Mouse (Mus musculus) liver, embryonic 11.5 days (tissue): Measurements from ENCODE around the gene Gm21833. TPM values are rescaled to one million over a fixed set of nuclear protein-coding genes. Genes with fewer than 3 reads are reported as not detected.
"Not testable (repeated sequence)": the region's sequence is repeated elsewhere in the genome, so short reads cannot be mapped to it uniquely, and the experiment has no call there.

ENCODE experiments used
- ATAC-seq: fragments of 200-750 bp; cut with Nextera tagmentation; replicated peaks from 2 replicates; pipeline ENCODE4 v1.8.0; 2017; ENCODE audit warnings: moderate number of reproducible peaks, mild to moderate bottlenecking, moderate TSS enrichment, moderate library complexity; ENCODE audit not compliant: low FRiP score
- DNase-seq: peaks from one replicate; pipeline ENCODE4 v3.0.0-alpha.2; 2017; ENCODE audit warnings: low spot score
- H3K27ac ChIP-seq: fragments of 300-500 bp; sonication (generic); 2 replicates; pipeline ENCODE4 v1.5.1; 2014; ENCODE audit warnings: mild to moderate bottlenecking, low read depth, low read length, control low read depth
- H3K27me3 ChIP-seq: fragments of 300-500 bp; sonication (generic); replicated peaks from 2 replicates; pipeline ENCODE4 v1.6.1; 2014; ENCODE audit warnings: low read length, mixed read lengths; ENCODE audit not compliant: control insufficient read depth, insufficient read depth
- H3K36me3 ChIP-seq: fragments of 300-500 bp; sonication (generic); 2 replicates; pipeline ENCODE4 v1.6.1; 2014; ENCODE audit warnings: mild to moderate bottlenecking, low read length, moderate library complexity, mixed read lengths; ENCODE audit not compliant: control insufficient read depth, insufficient read depth
- H3K4me1 ChIP-seq: fragments of 300-500 bp; sonication (generic); replicated peaks from 2 replicates; pipeline ENCODE4 v1.6.1; 2014; ENCODE audit warnings: low read length, mixed read lengths; ENCODE audit not compliant: control insufficient read depth, insufficient read depth
- H3K4me2 ChIP-seq: fragments of 300-500 bp; sonication (generic); 2 replicates; pipeline ENCODE4 v1.6.1; 2014; ENCODE audit warnings: mild to moderate bottlenecking, control low read depth, moderate library complexity
- H3K4me3 ChIP-seq: fragments of 300-500 bp; sonication (generic); 2 replicates; pipeline ENCODE4 v1.5.1; 2014; ENCODE audit warnings: low read depth, low read length, control low read depth
- H3K9ac ChIP-seq: fragments of 300-500 bp; sonication (generic); 2 replicates; pipeline ENCODE4 v1.6.1; 2014; ENCODE audit warnings: low read depth, low read length, control low read depth
- H3K9me3 ChIP-seq: fragments of 300-500 bp; sonication (generic); 2 replicates; pipeline ENCODE4 v1.6.1; 2016; ENCODE audit warnings: low read length, inconsistent platforms, mixed read lengths; ENCODE audit not compliant: control insufficient read depth
- WGBS: fragments of 180-500 bp; shearing (Covaris S2); extraction: QIAGEN DNeasy Blood & Tissue Kit; methylation state at CpG from one replicate; pipeline ENCODE4 v1.1.7; 2014; 5-methylcytosine and 5-hydroxymethylcytosine counted together
- polyA plus RNA-seq: library from polyadenylated mRNA; unstranded; fragments of >200 nt; fragmentation: Nextera tagmentation; extraction: Ambion mirVana; gene quantifications from 2 replicates; pipeline ENCODE4 v1.2.1, GENCODE M21; 2014

The Gm21833 gene
- not detected in 2 replicates for polyA plus RNA-seq

GRCm38 (mm10) chr16:82828082-82828481 is at the start of gene Gm21833:
Gm21833 (plus strand) TSS chr16:82828382.
- H3K4me3 ChIP-seq, H3K9me3 ChIP-seq, H3K4me2 ChIP-seq, H3K36me3 ChIP-seq, H3K27me3 ChIP-seq, H3K4me1 ChIP-seq, DNase-seq, H3K27ac ChIP-seq, ATAC-seq, H3K9ac ChIP-seq: not testable (repeated sequence)
- WGBS: 69% methylated on average over 2 of the region's 2 CpGs

GRCm38 (mm10) chr16:82789521-82789920 is 38.7 kb upstream of the Gm21833 start:
- Histone ChIP-seq H3K4me3 (no peak overlapping the region), H3K9ac (no peak overlapping the region), H3K27ac (no peak overlapping the region), H3K4me2 (no peak overlapping the region), H3K36me3 (no peaks in the 10 kb centered on the region), H3K27me3 (no peaks in the 10 kb centered on the region), H3K9me3 (no peaks in the 10 kb centered on the region), H3K4me1 (no peaks in the 10 kb centered on the region)
- DNase-seq (no peak), ATAC-seq (no peak)

DNA sequence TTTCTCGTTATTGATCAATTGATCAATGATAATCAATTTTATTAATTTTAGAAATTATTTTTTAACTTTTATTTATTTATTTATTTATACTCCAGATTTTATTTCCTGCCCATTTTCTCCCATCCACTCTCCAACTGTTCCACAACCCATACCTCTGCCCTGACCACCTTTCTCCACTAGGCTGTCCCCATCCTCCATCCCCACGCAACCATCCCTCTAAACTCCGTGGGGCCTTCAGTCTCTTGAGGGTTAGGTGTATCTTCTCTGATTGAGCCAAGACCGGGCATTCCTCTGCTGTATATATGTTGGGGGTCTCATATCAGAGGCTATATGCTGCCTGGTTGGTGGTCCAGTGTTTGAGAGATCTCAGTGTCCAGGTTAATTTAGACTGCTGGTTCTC is 31.7 kb upstream of the Gm21833 start:
- Histone ChIP-seq H3K4me2 (no peak overlapping the region), H3K27ac (no peak overlapping the region), H3K27me3 (no peaks in the 10 kb centered on the region), H3K36me3 (no peaks in the 10 kb centered on the region), H3K4me3 (no peak overlapping the region), H3K4me1 (no peaks in the 10 kb centered on the region), H3K9ac (no peak overlapping the region), H3K9me3 (no peaks in the 10 kb centered on the region)
- ATAC-seq (no peak), DNase-seq (no peak)
- WGBS: 80% methylated on average over 4 of the region's 4 CpGs

DNA sequence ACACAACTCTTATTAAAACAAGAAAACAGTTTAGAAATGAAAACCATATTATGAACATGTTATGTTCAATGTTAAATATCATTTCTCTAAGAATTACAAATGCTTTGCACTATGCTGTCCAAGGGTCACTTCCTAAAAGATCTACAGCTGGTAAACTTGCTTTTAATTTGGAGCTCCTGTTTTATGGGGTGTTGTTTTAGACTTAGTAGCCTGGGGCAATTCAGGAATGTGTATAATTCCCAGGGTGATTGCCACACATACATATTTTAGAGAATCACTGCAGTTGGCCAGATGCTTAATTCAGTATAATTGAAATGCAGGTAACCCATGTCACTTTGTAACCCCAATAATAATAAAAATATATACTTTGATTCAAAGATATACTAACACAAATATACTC is 12.9 kb upstream of the Gm21833 start:
- ATAC-seq (no peak), DNase-seq (no peak)
- Histone ChIP-seq H3K4me2 (no peak overlapping the region), H3K9ac (no peak overlapping the region), H3K27ac (no peak overlapping the region), H3K9me3 (no peaks in the 10 kb centered on the region; the same call in 1 of the 2 replicates), H3K27me3 (no peaks in the 10 kb centered on the region), H3K4me1 (no peaks in the 10 kb centered on the region), H3K36me3 (no peaks in the 10 kb centered on the region), H3K4me3 (no peak overlapping the region)

DNA sequence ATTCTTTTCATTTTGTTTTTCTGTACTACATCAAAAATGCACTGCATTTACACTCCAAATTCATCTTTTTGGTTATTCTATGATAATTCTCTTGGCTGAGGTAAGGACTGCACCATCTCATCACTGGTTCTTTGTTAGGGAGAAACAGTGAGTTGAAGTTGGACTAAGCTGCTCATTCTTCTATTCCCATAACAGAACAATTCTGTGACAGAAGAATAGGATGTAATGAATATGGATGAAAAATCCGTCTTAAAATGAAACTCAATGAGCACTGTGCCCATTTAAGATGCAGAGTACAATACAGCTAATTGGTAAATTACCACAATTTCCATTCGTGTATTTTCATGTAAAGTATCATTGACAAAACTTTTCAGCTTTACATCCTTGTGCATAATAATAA is 11.6 kb upstream of the Gm21833 start:
- no peak for ATAC-seq
- 58% methylated on average over 2 of the region's 2 CpGs for WGBS
- Histone ChIP-seq H3K27ac (no peak overlapping the region), H3K4me2 (no peak overlapping the region), H3K36me3 (no peaks in the 10 kb centered on the region), H3K9me3 (no peaks in the 10 kb centered on the region; the same call in 1 of the 2 replicates), H3K4me3 (no peak overlapping the region), H3K27me3 (no peaks in the 10 kb centered on the region), H3K9ac (no peak overlapping the region), H3K4me1 (no peaks in the 10 kb centered on the region)
- no peak for DNase-seq

DNA sequence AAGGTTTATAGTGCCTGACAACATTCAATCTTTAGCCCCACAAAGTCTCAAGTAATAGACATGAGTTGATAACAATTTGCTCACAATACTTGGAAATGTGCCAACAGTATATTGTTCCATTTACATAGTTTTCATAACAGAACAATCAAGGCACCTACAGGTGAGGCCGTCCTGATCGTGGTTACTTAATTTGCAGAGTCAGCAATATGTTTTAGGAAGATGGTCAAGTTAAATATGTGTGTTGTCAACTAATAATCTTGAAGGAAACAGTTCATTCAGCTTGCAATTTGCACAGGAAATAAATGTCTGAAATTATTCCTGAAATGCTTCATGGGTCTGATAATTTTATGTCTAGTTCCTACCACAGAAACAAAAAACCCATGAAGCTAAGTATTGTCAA is 27.6 kb downstream of the Gm21833 start:
- Histone ChIP-seq H3K36me3 (no peaks in the 10 kb centered on the region), H3K27me3 (no peaks in the 10 kb centered on the region), H3K27ac (no peak overlapping the region), H3K9me3 (no peaks in the 10 kb centered on the region), H3K4me2 (no peak overlapping the region), H3K4me3 (no peak overlapping the region), H3K9ac (no peak overlapping the region), H3K4me1 (no peaks in the 10 kb centered on the region)
- no peak for DNase-seq
- ATAC-seq: no peak
- WGBS: 77% methylated on average over 2 of the region's 2 CpGs

DNA sequence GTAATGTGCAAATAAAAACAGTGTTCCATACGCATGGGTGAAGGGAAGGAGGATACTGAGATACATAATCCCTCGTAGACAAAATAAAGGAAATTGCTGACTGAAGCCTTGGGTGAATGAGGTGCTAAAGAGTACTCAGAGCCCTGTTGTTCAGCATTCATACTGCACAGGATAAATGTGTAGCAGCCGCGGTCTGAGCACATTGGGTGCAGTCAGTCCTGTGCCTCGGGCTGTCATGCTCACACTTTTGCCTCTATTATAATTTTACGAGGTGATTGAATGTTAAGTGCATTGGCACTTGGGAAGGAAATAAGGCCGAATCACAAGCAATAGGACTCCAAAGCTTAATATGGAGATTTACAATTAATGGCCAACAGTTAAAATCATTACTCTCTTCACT is 36.4 kb downstream of the Gm21833 start:
- H3K9ac ChIP-seq: no peak overlapping the region
- H3K4me2 ChIP-seq: no peak overlapping the region
- no peak for ATAC-seq
- H3K9me3 ChIP-seq: no peaks in the 10 kb centered on the region
- H3K4me1 ChIP-seq: no peaks in the 10 kb centered on the region
- no peak overlapping the region for H3K4me3 ChIP-seq
- H3K27ac ChIP-seq: no peak overlapping the region
- WGBS: 84% methylated on average over 7 of the region's 7 CpGs
- no peak for DNase-seq
- no peaks in the 10 kb centered on the region for H3K36me3 ChIP-seq
- no peaks in the 10 kb centered on the region for H3K27me3 ChIP-seq
